In genomic region chr8:9975276-9975675, GRCm38 (mm10) we compare ENCODE assay signal across 8 mouse cellular contexts. TPM values are rescaled to one million over a fixed set of nuclear protein-coding genes. Genes with fewer than 3 reads are reported as not detected.
DNase-seq lines count a peak whose midpoint lies in the region; ATAC-seq and TF ChIP-seq lines count a peak whose summit lies in the region.

No protein-coding gene starts in this region.

- ATAC-seq in hindbrain, embryonic 11.5 days (ENCODE audit: low FRiP score) = no peak
- ATAC-seq in midbrain, embryonic 12.5 days (ENCODE audit: low FRiP score, low read depth) = no peak

- intact Hi-C loops in gastrocnemius, adult 2 months (cut with DNase I) = loop anchor here (10.0 kb wide), 1 partner anchor 70 kb away; no protein-coding TSS in a partner anchor

- no peak for DNase-seq in gastrocnemius, adult 2 months
- no peak for DNase-seq in gastrocnemius, adult 8-10 months (ENCODE audit: low spot score in 2 of 2)
- DNase-seq in hindbrain, embryonic 11.5 days (ENCODE audit: low spot score) = no peak
- DNase-seq in adrenal gland, adult 18-20 months (ENCODE audit: low spot score in 2 of 2) = no peak
- DNase-seq in cerebellum, postnatal 36 days = no peak
- DNase-seq in cerebellum, adult 18-20 months = no peak

- peak overlapping the region; percentile 60 for H3K4me2 ChIP-seq in hindbrain, embryonic 11.5 days (replicated peaks; ENCODE audit: low read depth, low read length)
- H3K4me2 ChIP-seq in midbrain, embryonic 12.5 days (replicated peaks) = peak overlapping the region; percentile 71

- no peak overlapping the region for H3ac ChIP-seq in C2C12 (ENCODE audit: control insufficient read depth, insufficient read length, low read depth)

- WGBS in hindbrain, embryonic 11.5 days = 50% methylated on average over 5 of the region's 5 CpGs
- 47% methylated on average over 5 of the region's 5 CpGs for WGBS in midbrain, embryonic 12.5 days

- peaks cover 42% of the 10 kb centered on the region for H3K79me2 ChIP-seq in C2C12 (ENCODE audit: control insufficient read depth, insufficient read depth)

- TF ChIP-seq CTCF in gastrocnemius, adult 2 months (IDR thresholded peaks at IDR 0.05) = no peak
- no peak for TF ChIP-seq CTCF in C2C12 (IDR thresholded peaks at IDR 0.05; ENCODE audit: control insufficient read depth, insufficient read depth, insufficient read length)

- H3K9ac ChIP-seq in hindbrain, embryonic 11.5 days (ENCODE audit: low read depth, low read length) = 0 out of 2 replicates have a peak overlapping the region, but pooled peaks have one; percentile 27
- H3K9ac ChIP-seq in midbrain, embryonic 12.5 days (replicated peaks) = peak overlapping the region; percentile 71; the same call in 1 of the 2 replicates

- H3K4me3 ChIP-seq in gastrocnemius, adult 2 months = peak overlapping the region; percentile 83
- peak overlapping the region; percentile 78 for H3K4me3 ChIP-seq in C2C12 (ENCODE audit: insufficient read depth, poor library complexity, severe bottlenecking)
- peak overlapping the region; percentile 65 for H3K4me3 ChIP-seq in hindbrain, embryonic 11.5 days (ENCODE audit: low read depth, low read length)
- peak overlapping the region; percentile 75 for H3K4me3 ChIP-seq in midbrain, embryonic 12.5 days

- peaks cover 12% of the 10 kb centered on the region for H3K36me3 ChIP-seq in C2C12 (ENCODE audit: control insufficient read depth, insufficient read depth)
- H3K36me3 ChIP-seq in hindbrain, embryonic 11.5 days (ENCODE audit: control insufficient read depth, insufficient read depth, low read length) = peaks cover 4% of the 10 kb centered on the region; the same call in 1 of the 2 replicates
- peaks cover 26% of the 10 kb centered on the region for H3K36me3 ChIP-seq in midbrain, embryonic 12.5 days

- H3K9me3 ChIP-seq in hindbrain, embryonic 11.5 days (ENCODE audit: control insufficient read depth, low read length) = no peaks in the 10 kb centered on the region
- H3K9me3 ChIP-seq in midbrain, embryonic 12.5 days = no peaks in the 10 kb centered on the region

- no peaks in the 10 kb centered on the region; the same call in 1 of the 2 replicates for H3K4me1 ChIP-seq in hindbrain, embryonic 11.5 days (replicated peaks; ENCODE audit: control insufficient read depth, insufficient read depth, low read length)
- H3K4me1 ChIP-seq in midbrain, embryonic 12.5 days = peaks cover 34% of the 10 kb centered on the region

- peaks cover 28% of the 10 kb centered on the region for H3K79me3 ChIP-seq in C2C12 (ENCODE audit: low read depth)

- no peak overlapping the region for H3K27ac ChIP-seq in gastrocnemius, adult 2 months
- H3K27ac ChIP-seq in hindbrain, embryonic 11.5 days (ENCODE audit: low read depth, low read length) = no peak overlapping the region
- no peak overlapping the region for H3K27ac ChIP-seq in midbrain, embryonic 12.5 days (replicated peaks)

- H3K27me3 ChIP-seq in C2C12 (ENCODE audit: control insufficient read depth, insufficient read depth, insufficient read length) = no peaks in the 10 kb centered on the region
- no peaks in the 10 kb centered on the region for H3K27me3 ChIP-seq in hindbrain, embryonic 11.5 days (ENCODE audit: control insufficient read depth, insufficient read depth, low read length)
- H3K27me3 ChIP-seq in midbrain, embryonic 12.5 days = no peaks in the 10 kb centered on the region

TF ChIP-seq in C2C12, 6 proteins besides CTCF, POLR2A, EP300 and RAD21:
- TF ChIP-seq MYOD1 (IDR thresholded peaks at IDR 0.05; ENCODE audit: control insufficient read depth, insufficient read length, low read depth) (no peak), MAX (IDR thresholded peaks at IDR 0.05) (no peak), FOSL1 (IDR thresholded peaks at IDR 0.05; ENCODE audit: insufficient read depth, low read length, poor library complexity, severe bottlenecking) (no peak), MYOG (IDR thresholded peaks at IDR 0.05; ENCODE audit: control insufficient read depth, extremely low read depth, insufficient read length) (no peak), CEBPB (IDR thresholded peaks at IDR 0.05; ENCODE audit: low read depth) (no peak), USF1 (IDR thresholded peaks at IDR 0.05; ENCODE audit: low read depth) (no peak)

RNA-seq across cellular contexts. Expression of gene Lig4, which starts 2.2 kb away (rescaled TPM):
- total RNA-seq in gastrocnemius, adult 2 months (2021) = 1 to 10 TPM; 3.7 to 5.3 TPM
- total RNA-seq in gastrocnemius, adult 8-10 months (2022) = 1 to 10 TPM; 4.6 to 6.1 (median 5.1) TPM
- 2.0 TPM for polyA plus RNA-seq in C2C12 (2012; fragmentation: generic; extraction: Trizol)
- polyA plus RNA-seq in hindbrain, embryonic 11.5 days (2014; fragmentation: Nextera tagmentation; extraction: Ambion mirVana) = 10.6 and 11.4 TPM in 2 replicates
- polyA plus RNA-seq in midbrain, embryonic 12.5 days (2016; fragmentation: Nextera tagmentation; extraction: Ambion mirVana) = 9.7 TPM in 2 replicates
- total RNA-seq in adrenal gland, adult 18-20 months (2021) = 1 to 10 TPM; 7.8 to 8.4 TPM

RNA-seq across cellular contexts. Expression of gene Abhd13, which starts 2.2 kb away (rescaled TPM):
- 1 to 10 TPM; 6.9 to 8.2 TPM for total RNA-seq in gastrocnemius, adult 2 months (2021)
- 1 to 10 TPM; 6.2 to 7.4 (median 6.8) TPM for total RNA-seq in gastrocnemius, adult 8-10 months (2022)
- 6.4 TPM for polyA plus RNA-seq in C2C12 (2012; fragmentation: generic; extraction: Trizol)
- 19.8 and 21.0 TPM in 2 replicates for polyA plus RNA-seq in hindbrain, embryonic 11.5 days (2014; fragmentation: Nextera tagmentation; extraction: Ambion mirVana)
- 19.4 and 20.7 TPM in 2 replicates for polyA plus RNA-seq in midbrain, embryonic 12.5 days (2016; fragmentation: Nextera tagmentation; extraction: Ambion mirVana)
- total RNA-seq in adrenal gland, adult 18-20 months (2021) = 10 to 100 TPM; 18.7 to 22.3 TPM

RNA-seq across cellular contexts. Expression of gene Tnfsf13b, which starts 31.0 kb away (rescaled TPM):
- 1 to 10 TPM in 1 of 2 experiments, under 1 TPM in 1; 0.67 to 1.0 TPM for total RNA-seq in gastrocnemius, adult 2 months (2021)
- 1 to 10 TPM in 2 of 4 experiments, under 1 TPM in 2; 0.47 to 1.0 (median 0.83) TPM for total RNA-seq in gastrocnemius, adult 8-10 months (2022)
- polyA plus RNA-seq in C2C12 (2012; fragmentation: generic; extraction: Trizol) = 0.04 TPM
- polyA plus RNA-seq in hindbrain, embryonic 11.5 days (2014; fragmentation: Nextera tagmentation; extraction: Ambion mirVana) = 0.36 and 0.47 TPM in 2 replicates
- polyA plus RNA-seq in midbrain, embryonic 12.5 days (2016; fragmentation: Nextera tagmentation; extraction: Ambion mirVana) = 0.22 TPM in 1 of 2 replicates, not detected in the other
- 10 to 100 TPM in 1 of 2 experiments, 1 to 10 TPM in 1; 3.4 to 10.3 TPM for total RNA-seq in adrenal gland, adult 18-20 months (2021)
